Mouse (Mus musculus): ENCODE results near the gene Slc46a2. TPM values are rescaled to one million over a fixed set of nuclear protein-coding genes. Genes with fewer than 3 reads are reported as not detected.

The Slc46a2 gene
- total RNA-seq, 1 experiment, result not detected

GRCm38 (mm10) chr4:59863869-59864268, 51.0 kb downstream of the Slc46a2 start:
- Histone ChIP-seq H3K4me3 (ENCODE audit: insufficient read depth in 1 of 2, low read depth in 1 of 2, low read length in 2 of 2, poor library complexity in 1 of 2, severe bottlenecking in 1 of 2) (no peak overlapping the region), H3K9me3 (ENCODE audit: control insufficient read depth, insufficient read depth, low read depth, low read length) (no peaks in the 10 kb centered on the region), H3K4me1 (ENCODE audit: control insufficient read depth in 2 of 2, insufficient read depth in 2 of 2, low read length in 2 of 2, poor library complexity in 1 of 2) (peaks cover 8 to 17% of the 10 kb centered on the region in 2 experiments), H3K9ac (ENCODE audit: insufficient read depth, low read depth, low read length, poor library complexity, severe bottlenecking) (peak overlapping the region; percentile 57), H3K36me3 (ENCODE audit: control insufficient read depth, insufficient read depth, low read length, poor library complexity, severe bottlenecking) (no peaks in the 10 kb centered on the region; the same call in 1 of the 2 replicates), H3K27ac (ENCODE audit: insufficient read depth, low read depth, low read length, poor library complexity, severe bottlenecking) (no peak overlapping the region)
- in situ Hi-C loops (cut with MboI; ENCODE audit: low sequenced_read_pairs in 2 of 2, unreplicated experiment in 2 of 2), result no loop called here
- TF ChIP-seq ZNF384 (IDR thresholded peaks at IDR 0.05; ENCODE audit: low read depth, low read length), result no peak
- DNase-seq (ENCODE audit: low read depth, low spot score), result no peak

GRCm38 (mm10) chr4:59862335-59862734, 52.5 kb downstream of the Slc46a2 start:
- in situ Hi-C loops (cut with MboI; ENCODE audit: low sequenced_read_pairs in 2 of 2, unreplicated experiment in 2 of 2), result no loop called here
- DNase-seq (ENCODE audit: low read depth, low spot score), result no peak
- H3K9me3 ChIP-seq (ENCODE audit: control insufficient read depth, insufficient read depth, low read depth, low read length), result no peaks in the 10 kb centered on the region
- TF ChIP-seq ZNF384 (IDR thresholded peaks at IDR 0.05; ENCODE audit: low read depth, low read length) (no peak), ZC3H11A (IDR thresholded peaks at IDR 0.05; ENCODE audit: borderline replicate concordance, low read depth, low read length) (no peak), HCFC1 (IDR thresholded peaks at IDR 0.05; ENCODE audit: borderline replicate concordance, insufficient read depth, low read length) (no peak), MAFK (IDR thresholded peaks at IDR 0.05; ENCODE audit: insufficient read depth, low read depth, low read length) (no peak), CHD2 (IDR thresholded peaks at IDR 0.05; ENCODE audit: low read depth, low read length) (no peak)
- no peak overlapping the region for H3K9ac ChIP-seq (ENCODE audit: insufficient read depth, low read depth, low read length, poor library complexity, severe bottlenecking)
- no peak overlapping the region for H3K4me3 ChIP-seq (ENCODE audit: insufficient read depth in 1 of 2, low read depth in 1 of 2, low read length in 2 of 2, poor library complexity in 1 of 2, severe bottlenecking in 1 of 2)
- H3K27ac ChIP-seq (ENCODE audit: insufficient read depth, low read depth, low read length, poor library complexity, severe bottlenecking), result no peak overlapping the region
- H3K36me3 ChIP-seq (ENCODE audit: control insufficient read depth, insufficient read depth, low read length, poor library complexity, severe bottlenecking), result peaks cover 1% of the 10 kb centered on the region; the same call in 1 of the 2 replicates
- peaks cover 8 to 17% of the 10 kb centered on the region in 2 experiments for H3K4me1 ChIP-seq (ENCODE audit: control insufficient read depth in 2 of 2, insufficient read depth in 2 of 2, low read length in 2 of 2, poor library complexity in 1 of 2)

GRCm38 (mm10) chr4:59861871-59862270, 53.0 kb downstream of the Slc46a2 start:
- H3K4me1 ChIP-seq (ENCODE audit: control insufficient read depth in 2 of 2, insufficient read depth in 2 of 2, low read length in 2 of 2, poor library complexity in 1 of 2), result peaks cover 8 to 17% of the 10 kb centered on the region in 2 experiments
- TF ChIP-seq ZNF384 (IDR thresholded peaks at IDR 0.05; ENCODE audit: low read depth, low read length), result no peak
- TF ChIP-seq CHD2 (IDR thresholded peaks at IDR 0.05; ENCODE audit: low read depth, low read length), result no peak
- TF ChIP-seq MAFK (IDR thresholded peaks at IDR 0.05; ENCODE audit: insufficient read depth, low read depth, low read length), result no peak
- in situ Hi-C loops (cut with MboI; ENCODE audit: low sequenced_read_pairs in 2 of 2, unreplicated experiment in 2 of 2), result no loop called here

GRCm38 (mm10) chr4:59860431-59860830, 54.4 kb downstream of the Slc46a2 start:
- Histone ChIP-seq H3K4me1 (ENCODE audit: control insufficient read depth in 2 of 2, insufficient read depth in 2 of 2, low read length in 2 of 2, poor library complexity in 1 of 2) (peaks cover 8 to 20% of the 10 kb centered on the region in 2 experiments), H3K27ac (ENCODE audit: insufficient read depth, low read depth, low read length, poor library complexity, severe bottlenecking) (peak overlapping the region; percentile 49), H3K36me3 (ENCODE audit: control insufficient read depth, insufficient read depth, low read length, poor library complexity, severe bottlenecking) (peaks cover 4% of the 10 kb centered on the region; the same call in 1 of the 2 replicates), H3K9me3 (ENCODE audit: control insufficient read depth, insufficient read depth, low read depth, low read length) (no peaks in the 10 kb centered on the region), H3K9ac (ENCODE audit: insufficient read depth, low read depth, low read length, poor library complexity, severe bottlenecking) (0 out of 2 replicates have a peak overlapping the region, but pooled peaks have one; percentile 21), H3K4me3 (ENCODE audit: insufficient read depth in 1 of 2, low read depth in 1 of 2, low read length in 2 of 2, poor library complexity in 1 of 2, severe bottlenecking in 1 of 2) (no peak overlapping the region)
- in situ Hi-C loops (cut with MboI; ENCODE audit: low sequenced_read_pairs in 2 of 2, unreplicated experiment in 2 of 2), result no loop called here
- TF ChIP-seq CHD2 (IDR thresholded peaks at IDR 0.05; ENCODE audit: low read depth, low read length) (no peak), ZC3H11A (IDR thresholded peaks at IDR 0.05; ENCODE audit: borderline replicate concordance, low read depth, low read length) (no peak), ZNF384 (IDR thresholded peaks at IDR 0.05; ENCODE audit: low read depth, low read length) (no peak), MAFK (IDR thresholded peaks at IDR 0.05; ENCODE audit: insufficient read depth, low read depth, low read length) (no peak), HCFC1 (IDR thresholded peaks at IDR 0.05; ENCODE audit: borderline replicate concordance, insufficient read depth, low read length) (no peak)
- DNase-seq (ENCODE audit: low read depth, low spot score), result no peak

More at GRCm38 (mm10) chr4:59861871-59862270, 53.0 kb downstream of the Slc46a2 start:
- no peak overlapping the region for H3K9ac ChIP-seq (ENCODE audit: insufficient read depth, low read depth, low read length, poor library complexity, severe bottlenecking)
- DNase-seq (ENCODE audit: low read depth, low spot score), result no peak
- no peaks in the 10 kb centered on the region for H3K9me3 ChIP-seq (ENCODE audit: control insufficient read depth, insufficient read depth, low read depth, low read length)
- H3K27ac ChIP-seq (ENCODE audit: insufficient read depth, low read depth, low read length, poor library complexity, severe bottlenecking), result no peak overlapping the region
- no peak overlapping the region for H3K4me3 ChIP-seq (ENCODE audit: insufficient read depth in 1 of 2, low read depth in 1 of 2, low read length in 2 of 2, poor library complexity in 1 of 2, severe bottlenecking in 1 of 2)
- peaks cover 4% of the 10 kb centered on the region; the same call in 1 of the 2 replicates for H3K36me3 ChIP-seq (ENCODE audit: control insufficient read depth, insufficient read depth, low read length, poor library complexity, severe bottlenecking)
